Mouse (Mus musculus) C2C12 (cell line): ENCODE results near the gene Rnf8. TPM values are rescaled to one million over a fixed set of nuclear protein-coding genes. Genes with fewer than 3 reads are reported as not detected.

ENCODE experiments used
- H3K27me3 ChIP-seq: one replicate; pipeline ENCODE4 v1.6.1; 2011; ENCODE audit not compliant: control insufficient read depth, insufficient read depth, insufficient read length
- H3K36me3 ChIP-seq: one replicate; pipeline ENCODE4 v1.6.1; 2011; ENCODE audit not compliant: control insufficient read depth, insufficient read depth
- H3K4me3 ChIP-seq: one replicate; pipeline ENCODE4 v1.5.1; 2011; ENCODE audit warnings: mild to moderate bottlenecking, control low read depth; ENCODE audit not compliant: poor library complexity, insufficient read depth, severe bottlenecking
- H3K79me2 ChIP-seq: one replicate; pipeline ENCODE4 v1.6.1; 2011; ENCODE audit not compliant: control insufficient read depth, insufficient read depth
- H3K79me3 ChIP-seq: one replicate; pipeline ENCODE4 v1.6.1; 2011; ENCODE audit warnings: low read depth, control low read depth
- H3ac ChIP-seq: one replicate; pipeline ENCODE3; 2011; ENCODE audit warnings: low read depth; ENCODE audit not compliant: control insufficient read depth, insufficient read length
- CEBPB ChIP-seq: IDR thresholded peaks from one replicate; pipeline ENCODE4 v1.6.1; 2011; ENCODE audit warnings: low read depth, mild to moderate bottlenecking, control low read depth, moderate library complexity
- CTCF ChIP-seq: IDR thresholded peaks from one replicate; pipeline ENCODE4 v1.5.1; 2011; ENCODE audit not compliant: control insufficient read depth, insufficient read depth, insufficient read length
- FOSL1 ChIP-seq: IDR thresholded peaks from one replicate; pipeline ENCODE4 v1.8.0; 2011; ENCODE audit warnings: mild to moderate bottlenecking, low read length; ENCODE audit not compliant: poor library complexity, insufficient read depth, severe bottlenecking
- MAX ChIP-seq: IDR thresholded peaks from one replicate; pipeline ENCODE4 v1.6.1; 2011; ENCODE audit warnings: mild to moderate bottlenecking, control low read depth
- MYOD1 ChIP-seq: IDR thresholded peaks from one replicate; pipeline ENCODE4 v1.6.1; 2011; ENCODE audit warnings: low read depth; ENCODE audit not compliant: control insufficient read depth, insufficient read length
- MYOG ChIP-seq: IDR thresholded peaks from one replicate; pipeline ENCODE4 v1.6.1; 2011; ENCODE audit not compliant: control insufficient read depth, insufficient read length; ENCODE audit errors: extremely low read depth
- USF1 ChIP-seq: IDR thresholded peaks from one replicate; pipeline ENCODE4 v1.6.1; 2011; ENCODE audit warnings: low read depth, mild to moderate bottlenecking, control low read depth, moderate library complexity
- polyA plus RNA-seq: library from polyadenylated mRNA; unstranded; fragments of >200 nt; fragmentation: generic; extraction: Trizol; gene quantifications from one replicate; pipeline ENCODE4 v1.2.1, GENCODE M21; 2012; ENCODE audit warnings: missing spikeins

Rnf8 gene
- polyA plus RNA-seq, 1 experiment = 22.7 TPM

DNA sequence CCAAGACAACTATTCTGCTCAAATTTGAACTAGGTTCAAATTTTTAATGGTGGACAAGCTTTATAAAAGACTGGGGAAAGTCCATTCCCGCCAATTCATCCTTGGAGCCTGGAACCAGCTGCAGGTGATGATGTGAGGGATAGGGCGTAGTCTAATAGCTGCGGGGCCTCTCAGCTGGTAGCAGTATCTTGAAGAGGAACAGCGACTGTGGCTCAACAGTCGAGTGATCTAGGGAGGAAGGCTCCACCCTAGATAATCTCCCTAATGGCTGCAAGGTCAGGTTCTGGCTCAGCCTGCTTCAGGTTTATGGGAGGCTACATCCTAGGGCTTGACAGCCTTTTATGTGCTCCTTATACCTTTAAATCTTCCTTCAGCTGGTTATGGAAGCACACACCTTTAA, 15.0 kb downstream of the Rnf8 start:
- TF ChIP-seq MAX = no peak
- H3K27me3 ChIP-seq = no peaks in the 10 kb centered on the region
- peaks cover 2% of the 10 kb centered on the region for H3K79me3 ChIP-seq
- H3K79me2 ChIP-seq = no peaks in the 10 kb centered on the region
- peaks cover 68% of the 10 kb centered on the region for H3K36me3 ChIP-seq
- no peak overlapping the region for H3K4me3 ChIP-seq
- H3ac ChIP-seq = no peak overlapping the region

DNA sequence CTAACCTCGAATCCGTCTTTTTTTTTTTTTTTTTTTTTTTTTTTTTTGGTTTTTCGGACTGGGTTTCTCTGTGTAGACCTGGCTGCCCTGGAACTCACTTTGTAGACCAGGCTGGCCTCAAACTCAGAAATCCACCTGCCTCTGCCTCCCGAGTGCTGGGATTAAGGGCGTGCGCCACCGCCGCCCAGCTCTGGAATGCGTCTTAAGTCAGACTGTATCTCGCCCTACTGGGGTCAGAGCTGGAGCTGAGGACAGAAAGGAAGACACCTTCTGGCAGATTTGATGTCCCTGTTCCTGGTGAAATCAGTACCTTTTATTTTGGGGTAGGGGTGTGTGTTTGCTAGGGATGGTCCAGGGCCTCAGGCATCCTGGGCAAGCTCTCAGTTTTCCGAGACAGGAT, 17.7 kb downstream of the Rnf8 start:
- no peak overlapping the region for H3ac ChIP-seq
- peaks cover 70% of the 10 kb centered on the region for H3K36me3 ChIP-seq
- no peaks in the 10 kb centered on the region for H3K79me3 ChIP-seq
- H3K4me3 ChIP-seq = no peak overlapping the region
- H3K27me3 ChIP-seq = no peaks in the 10 kb centered on the region
- TF ChIP-seq CTCF (no peak), MYOD1 (no peak), MAX (no peak), FOSL1 (no peak), USF1 (no peak), MYOG (no peak), CEBPB (no peak)
- no peaks in the 10 kb centered on the region for H3K79me2 ChIP-seq

DNA sequence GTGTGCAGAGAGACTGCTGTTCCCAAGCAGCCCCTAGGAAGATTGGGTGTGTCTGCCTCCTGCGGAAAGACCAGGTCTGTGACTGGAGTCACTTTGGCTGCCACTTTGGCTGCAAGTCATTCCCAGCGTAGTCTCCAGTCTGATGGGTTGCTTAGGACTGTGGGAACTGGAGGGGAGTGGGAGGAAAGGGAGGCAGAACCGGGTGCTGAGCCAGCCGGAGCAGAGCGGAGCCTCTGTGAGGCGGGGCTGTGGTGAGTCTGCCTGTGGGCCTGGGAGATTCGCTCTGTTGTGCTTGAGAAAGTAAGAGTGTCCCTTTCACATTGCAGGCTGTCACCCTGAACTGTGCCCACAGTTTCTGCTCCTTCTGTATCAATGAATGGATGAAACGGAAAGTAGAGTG, 20.9 kb downstream of the Rnf8 start:
- Histone ChIP-seq H3ac (no peak overlapping the region), H3K4me3 (no peak overlapping the region), H3K79me2 (no peaks in the 10 kb centered on the region), H3K27me3 (no peaks in the 10 kb centered on the region), H3K79me3 (no peaks in the 10 kb centered on the region), H3K36me3 (peaks cover 72% of the 10 kb centered on the region)
- TF ChIP-seq CTCF (no peak), CEBPB (no peak), MYOD1 (no peak), MYOG (no peak), MAX (no peak), FOSL1 (no peak), USF1 (no peak)

DNA sequence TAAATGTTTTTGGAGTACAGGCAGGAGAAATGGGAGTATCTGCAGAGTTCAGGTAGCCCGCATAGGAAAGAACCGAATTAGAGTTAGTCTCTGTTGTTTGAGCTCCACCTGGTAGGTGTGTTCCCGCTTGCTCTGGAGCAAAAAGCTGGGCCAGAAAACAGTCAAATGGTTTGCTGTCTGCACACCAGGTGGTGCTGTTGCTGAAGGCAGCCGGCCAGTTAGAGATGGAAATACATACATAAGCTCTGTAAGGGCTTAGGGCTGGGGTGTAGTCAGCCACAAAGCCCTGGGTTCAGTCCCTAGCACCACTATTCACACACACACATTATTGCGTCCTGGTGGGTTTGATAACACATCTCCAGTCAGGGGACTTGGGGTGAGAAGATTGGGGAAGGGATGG, 21.5 kb downstream of the Rnf8 start:
- no peaks in the 10 kb centered on the region for H3K79me3 ChIP-seq
- H3K27me3 ChIP-seq = no peaks in the 10 kb centered on the region
- no peak overlapping the region for H3ac ChIP-seq
- TF ChIP-seq MAX (no peak), MYOD1 (no peak), MYOG (no peak), CEBPB (no peak)
- no peaks in the 10 kb centered on the region for H3K79me2 ChIP-seq
- H3K36me3 ChIP-seq = peaks cover 74% of the 10 kb centered on the region
- no peak overlapping the region for H3K4me3 ChIP-seq

DNA sequence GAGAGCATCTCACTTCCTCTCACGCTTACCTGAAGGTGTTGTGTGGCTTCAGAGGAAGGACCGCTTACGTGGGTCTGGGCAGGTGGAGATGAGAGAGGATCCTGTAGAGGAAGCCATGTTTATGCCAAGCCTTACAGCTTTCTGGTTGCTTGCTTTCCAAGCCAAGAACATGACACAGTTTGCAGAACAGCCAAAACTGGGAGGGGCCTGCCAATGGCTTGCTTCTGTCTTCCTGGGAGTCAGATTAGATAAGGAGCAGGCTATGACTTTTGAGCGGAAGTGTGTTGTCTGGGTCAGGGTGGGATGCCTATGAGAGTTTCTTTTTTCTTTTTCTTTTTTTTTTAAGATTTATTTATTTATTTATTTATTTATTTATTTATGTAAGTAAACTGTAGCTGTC, 22.8 kb downstream of the Rnf8 start:
- H3K4me3 ChIP-seq = no peak overlapping the region
- peaks cover 69% of the 10 kb centered on the region for H3K36me3 ChIP-seq
- no peaks in the 10 kb centered on the region for H3K27me3 ChIP-seq
- TF ChIP-seq MYOG = no peak
- no peak for TF ChIP-seq CTCF
- TF ChIP-seq MYOD1 = no peak
- TF ChIP-seq CEBPB = no peak
- no peak for TF ChIP-seq FOSL1
- no peak for TF ChIP-seq USF1
- TF ChIP-seq MAX = no peak
- H3K79me3 ChIP-seq = no peaks in the 10 kb centered on the region
- no peaks in the 10 kb centered on the region for H3K79me2 ChIP-seq
- no peak overlapping the region for H3ac ChIP-seq

DNA sequence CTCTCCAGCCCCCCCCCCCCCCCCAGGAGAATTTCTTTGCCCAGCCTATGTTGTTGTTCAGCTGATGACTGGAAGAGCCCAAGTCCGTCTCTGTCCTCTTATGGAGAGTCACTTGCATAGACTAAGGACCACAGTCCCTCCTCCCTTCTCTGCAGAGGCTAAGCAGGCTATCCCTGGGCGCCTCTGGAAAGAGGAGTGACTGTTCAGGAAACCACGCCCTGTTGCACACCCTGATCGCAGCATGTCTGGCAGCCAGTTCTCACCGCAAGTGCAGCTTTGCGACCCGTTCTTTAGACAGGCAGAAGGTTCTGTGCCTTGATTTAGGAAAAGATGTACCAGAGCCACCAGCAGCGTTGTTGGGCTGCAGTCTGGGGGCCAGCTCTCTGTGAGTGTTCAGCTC, 23.3 kb downstream of the Rnf8 start:
- TF ChIP-seq CTCF = no peak
- no peak for TF ChIP-seq FOSL1
- TF ChIP-seq MYOD1 = no peak
- no peak for TF ChIP-seq MAX
- no peak for TF ChIP-seq USF1
- no peak for TF ChIP-seq MYOG
- H3K36me3 ChIP-seq = peaks cover 69% of the 10 kb centered on the region
- H3K4me3 ChIP-seq = no peak overlapping the region
- no peaks in the 10 kb centered on the region for H3K79me3 ChIP-seq
- no peak overlapping the region for H3ac ChIP-seq
- no peaks in the 10 kb centered on the region for H3K27me3 ChIP-seq
- H3K79me2 ChIP-seq = no peaks in the 10 kb centered on the region

DNA sequence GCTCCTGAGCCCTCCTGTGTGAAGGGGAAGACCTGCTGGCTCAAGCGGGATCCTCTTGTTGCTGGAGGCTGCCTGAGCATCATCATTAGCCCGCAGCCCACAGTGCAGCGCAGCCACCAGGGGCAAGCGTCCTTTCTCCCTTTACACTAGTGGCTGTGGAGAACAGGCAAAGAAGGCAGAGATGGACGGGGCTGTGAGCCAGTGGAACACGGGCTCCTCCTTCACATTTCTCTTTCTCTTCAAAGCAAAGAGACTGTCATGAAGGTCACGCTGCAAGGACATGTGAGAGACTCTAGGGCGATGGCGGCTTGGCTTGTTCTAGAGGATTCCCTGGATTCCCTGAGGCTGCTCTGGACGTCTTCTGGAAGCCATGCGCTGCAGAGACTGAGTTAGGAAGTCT, 26.4 kb downstream of the Rnf8 start:
- TF ChIP-seq USF1 = no peak
- Histone ChIP-seq H3K27me3 (no peaks in the 10 kb centered on the region), H3K79me2 (no peaks in the 10 kb centered on the region), H3K4me3 (no peak overlapping the region), H3ac (no peak overlapping the region), H3K79me3 (no peaks in the 10 kb centered on the region), H3K36me3 (peaks cover 51% of the 10 kb centered on the region)
